Mouse (Mus musculus) MEL (cell line): ENCODE results near the gene Tssk3.

Source experiments
- CHD2 ChIP-seq: IDR thresholded peaks from 2 replicates; pipeline ENCODE4 v1.6.1; 2011; ENCODE audit warnings: low read length, improper control_type of control experiment
- CTCF ChIP-seq, 3 experiments: IDR thresholded peaks in 2 of 3; conservative IDR thresholded peaks in 1 of 3; 2 replicates each; pipeline ENCODE4 v1.5.1; 2011 to 2012; ENCODE audit warnings: low read length in 3 of 3, low read depth in 2 of 3, mild to moderate bottlenecking in 2 of 3, improper control_type of control experiment in 1 of 3, inconsistent platforms in 1 of 3, mixed read lengths in 1 of 3, moderate library complexity in 1 of 3; ENCODE audit not compliant: control insufficient read depth in 1 of 3, insufficient read depth in 1 of 3, poor library complexity in 1 of 3, severe bottlenecking in 1 of 3
- KAT2A ChIP-seq: conservative IDR thresholded peaks from 2 replicates; pipeline ENCODE4 v1.6.1; 2012; ENCODE audit warnings: low read depth, low read length, improper control_type of control experiment, inconsistent platforms
- MYC ChIP-seq: IDR thresholded peaks from 2 replicates; pipeline ENCODE4 v1.6.1; 2011; ENCODE audit warnings: low read depth, mild to moderate bottlenecking, low read length, improper control_type of control experiment, moderate library complexity
- POLR2A ChIP-seq, 2 experiments: IDR thresholded peaks; 2 replicates each; pipeline ENCODE4 v1.6.1; 2011 to 2012; ENCODE audit warnings: low read length in 2 of 2, mild to moderate bottlenecking in 2 of 2, control low read depth in 1 of 2, improper control_type of control experiment in 1 of 2, low read depth in 1 of 2, moderate library complexity in 1 of 2; ENCODE audit not compliant: control insufficient read depth in 1 of 2, insufficient read depth in 1 of 2, poor library complexity in 1 of 2
- POLR2AphosphoS2 ChIP-seq: IDR thresholded peaks from 2 replicates; pipeline ENCODE4 v1.6.1; 2011; ENCODE audit warnings: low read length, improper control_type of control experiment
- TAL1 ChIP-seq: IDR thresholded peaks from 2 replicates; pipeline ENCODE4 v1.6.1; 2012; ENCODE audit warnings: mild to moderate bottlenecking, inconsistent platforms, low read length, moderate library complexity, mixed read lengths
- USF1 ChIP-seq: IDR thresholded peaks from 2 replicates; pipeline ENCODE4 v1.6.1; 2014; ENCODE audit warnings: low read depth, mild to moderate bottlenecking, inconsistent platforms, low read length, improper control_type of control experiment, moderate library complexity
- USF2 ChIP-seq, 2 experiments: IDR thresholded peaks; 2 replicates each; pipeline ENCODE4 v1.6.1; 2011 to 2012; ENCODE audit warnings: improper control_type of control experiment in 2 of 2, low read length in 2 of 2, borderline replicate concordance in 1 of 2, inconsistent platforms in 1 of 2, low read depth in 1 of 2, mild to moderate bottlenecking in 1 of 2; ENCODE audit not compliant: insufficient read depth in 1 of 2

DNA sequence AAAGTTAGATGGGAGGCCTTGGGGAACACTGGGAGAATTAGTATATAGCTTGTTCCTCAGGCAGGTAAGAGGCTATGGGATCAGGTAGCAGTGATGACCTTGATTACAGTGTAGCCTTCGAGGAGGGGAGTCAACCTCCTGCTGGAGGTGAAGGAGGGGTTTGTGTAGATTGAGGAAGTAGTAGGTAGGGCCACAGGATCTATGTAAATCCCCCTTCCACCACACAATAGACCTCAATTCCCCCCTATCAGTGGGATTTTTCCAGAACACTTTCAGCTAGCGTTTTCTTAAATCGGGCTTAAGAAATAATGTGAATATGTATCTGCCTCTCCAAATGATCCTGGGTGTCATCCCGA lies 30.0 kb downstream of the Tssk3 start:
- TF ChIP-seq POLR2A (IDR thresholded peaks at IDR 0.05; ENCODE audit: control insufficient read depth in 1 of 2, insufficient read depth in 1 of 2, low read depth in 1 of 2, low read length in 2 of 2, poor library complexity in 1 of 2) (no peak), CTCF (IDR thresholded peaks at IDR 0.05 in 2 of 3, conservative IDR thresholded peaks at IDR 0.05 in 1 of 3; ENCODE audit: control insufficient read depth in 1 of 3, insufficient read depth in 1 of 3, low read depth in 2 of 3, low read length in 3 of 3, poor library complexity in 1 of 3, severe bottlenecking in 1 of 3) (no peak), KAT2A (no peak), USF2 (IDR thresholded peaks at IDR 0.05; ENCODE audit: borderline replicate concordance in 1 of 2, insufficient read depth in 1 of 2, low read depth in 1 of 2, low read length in 2 of 2) (no peak), USF1 (no peak), CHD2 (no peak), POLR2AphosphoS2 (no peak), MYC (no peak), TAL1 (no peak)
